Mouse (Mus musculus) G1E (cell line): ENCODE results near the gene Inf2.

ENCODE experiments used
- CTCF ChIP-seq: IDR thresholded peaks from 2 replicates; pipeline ENCODE4 v1.5.1; 2012; ENCODE audit warnings: low read depth, low read length, inconsistent platforms, mixed read lengths
- GATA1 ChIP-seq: IDR thresholded peaks from 2 replicates; pipeline ENCODE4 v1.6.1; 2012; ENCODE audit warnings: borderline replicate concordance, low read length, inconsistent platforms, mixed read lengths
- GATA2 ChIP-seq: IDR thresholded peaks from 2 replicates; pipeline ENCODE4 v1.6.1; 2012; ENCODE audit warnings: low read depth, low read length, inconsistent platforms, borderline replicate concordance
- POLR2AphosphoS5 ChIP-seq: IDR thresholded peaks from 2 replicates; pipeline ENCODE4 v1.6.1; 2012; ENCODE audit warnings: low read depth, low read length, inconsistent platforms; ENCODE audit not compliant: insufficient replicate concordance
- TAL1 ChIP-seq: conservative IDR thresholded peaks from 2 replicates; pipeline ENCODE4 v1.6.1; 2012; ENCODE audit warnings: low read depth, low read length, inconsistent platforms, mixed read lengths

DNA sequence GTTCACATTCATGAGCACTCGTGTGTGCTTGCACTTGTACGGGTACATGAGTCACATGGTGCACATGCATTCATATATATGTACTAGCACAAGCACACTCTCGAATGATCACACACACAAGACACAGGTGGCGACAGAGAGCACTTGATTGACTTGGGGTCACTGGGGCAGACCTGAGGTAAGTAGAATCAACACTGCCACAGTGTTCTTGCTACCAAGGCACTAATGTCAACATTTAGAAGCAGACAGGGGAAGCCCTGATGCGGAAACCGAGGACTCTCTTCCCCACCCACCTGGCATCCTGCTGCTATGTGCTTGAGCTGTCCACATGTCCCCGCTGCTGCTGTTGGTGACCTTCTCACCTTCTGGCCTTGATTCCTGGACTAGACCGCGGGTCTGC is 45.1 kb downstream of the Inf2 start:
- no peak; the same call in 1 of the 2 replicates for TF ChIP-seq CTCF
- no peak for TF ChIP-seq GATA1
- TF ChIP-seq POLR2AphosphoS5: no peak
- TF ChIP-seq GATA2: no peak
- no peak for TF ChIP-seq TAL1
